In genomic region chr6:125351368-125352045, GRCm38 (mm10) we compare ENCODE assay signal across 8 mouse cellular contexts. TPM values are rescaled to one million over a fixed set of nuclear protein-coding genes. Genes with fewer than 3 reads are reported as not detected.
DNase-seq lines count a peak whose midpoint lies in the region; ATAC-seq and TF ChIP-seq lines count a peak whose summit lies in the region.

No protein-coding gene starts in this region.

- intact Hi-C loops in left cerebral cortex, postnatal 25 days (cut with DNase I), result no loop called here

- peak overlapping the region; percentile 67 for H3K4me3 ChIP-seq in liver, postnatal 0 days (ENCODE audit: low read depth, low read length)

- WGBS in liver, postnatal 0 days (ENCODE audit: insufficient replicate concordance), result 31% methylated on average over 8 of the region's 8 CpGs

- no peak for TF ChIP-seq EP300 in liver, postnatal 0 days (IDR thresholded peaks at IDR 0.05; ENCODE audit: low read depth)

- no peaks in the 10 kb centered on the region; the same call in 1 of the 2 replicates for H3K36me3 ChIP-seq in liver, postnatal 0 days (replicated peaks; ENCODE audit: insufficient read depth, low read length)

- no peak for TF ChIP-seq CTCF in liver, postnatal 0 days (IDR thresholded peaks at IDR 0.05; ENCODE audit: low read depth)

- H3K9me3 ChIP-seq in liver, postnatal 0 days (ENCODE audit: low read length), result no peaks in the 10 kb centered on the region

- H3K9ac ChIP-seq in liver, postnatal 0 days (replicated peaks), result peak overlapping the region; percentile 92

- H3K4me1 ChIP-seq in liver, postnatal 0 days (ENCODE audit: insufficient read depth), result peaks cover 53% of the 10 kb centered on the region

- ATAC-seq in liver, postnatal 0 days, result peak; percentile 49
- ATAC-seq in activated CD4-positive, CD25-positive, alpha-beta regulatory T cell, adult 4 months, result no peak

- peak overlapping the region; percentile 97 for H3K27ac ChIP-seq in liver, postnatal 0 days (ENCODE audit: low read depth)

- peak overlapping the region; percentile 88 for H3K4me2 ChIP-seq in liver, postnatal 0 days (ENCODE audit: low read depth, low read length)

- H3K27me3 ChIP-seq in liver, postnatal 0 days (ENCODE audit: insufficient read depth, low read length), result no peaks in the 10 kb centered on the region

- DNase-seq in gastrocnemius, adult 18-20 months (ENCODE audit: low spot score), result peak; percentile 74
- DNase-seq in gastrocnemius, postnatal 4 days (ENCODE audit: low spot score in 2 of 2), result no peak
- peak; percentile 92 for DNase-seq in adrenal gland, postnatal 14 days
- DNase-seq in induced T-regulatory cell, adult 2 months (ENCODE audit: low read depth), result peak; percentile 39
- DNase-seq in liver, postnatal 0 days, result peak; percentile 57
- DNase-seq in embryo, embryonic 10 days (ENCODE audit: low spot score), result no peak
- no peak for DNase-seq in left cerebral cortex, postnatal 25 days (ENCODE audit: low spot score in 2 of 2)

RNA-seq across cellular contexts. Expression of gene Tnfrsf1a, which starts 2.3 kb away (rescaled TPM):
- total RNA-seq in gastrocnemius, adult 18-20 months (2021), result 10 to 100 TPM; 16.6 to 24.9 TPM
- total RNA-seq in gastrocnemius, postnatal 4 days (2021), result 10 to 100 TPM; 59.8 to 60.1 TPM
- total RNA-seq in adrenal gland, postnatal 14 days (2021), result 210 and 220 TPM in 2 replicates
- polyA plus RNA-seq in liver, postnatal 0 days (2015; fragmentation: Nextera tagmentation; extraction: Ambion mirVana), result 40.5 and 41.1 TPM in 2 replicates
- 10 to 100 TPM; 20.2 to 25.5 TPM for polyA plus RNA-seq in activated CD4-positive, CD25-positive, alpha-beta regulatory T cell, adult 4 months (2017; shearing (Covaris generic))
- 10 to 100 TPM; 11.5 to 12.7 TPM for total RNA-seq in left cerebral cortex, postnatal 25 days (2021)

RNA-seq across cellular contexts. Expression of gene Plekhg6, which starts 29.1 kb away (rescaled TPM):
- total RNA-seq in gastrocnemius, adult 18-20 months (2021), result not detected
- total RNA-seq in gastrocnemius, postnatal 4 days (2021), result under 1 TPM; 0.07 to 0.08 TPM
- 0.38 and 0.52 TPM in 2 replicates for total RNA-seq in adrenal gland, postnatal 14 days (2021)
- 1.1 and 1.2 TPM in 2 replicates for polyA plus RNA-seq in liver, postnatal 0 days (2015; fragmentation: Nextera tagmentation; extraction: Ambion mirVana)
- polyA plus RNA-seq in activated CD4-positive, CD25-positive, alpha-beta regulatory T cell, adult 4 months (2017; shearing (Covaris generic)), result not detected
- total RNA-seq in left cerebral cortex, postnatal 25 days (2021), result under 1 TPM; 0.25 to 0.39 TPM

RNA-seq across cellular contexts. Expression of gene Scnn1a, which starts 31.0 kb away (rescaled TPM):
- under 1 TPM; 0.19 to 0.25 TPM for total RNA-seq in gastrocnemius, adult 18-20 months (2021)
- under 1 TPM; 0.39 to 0.86 TPM for total RNA-seq in gastrocnemius, postnatal 4 days (2021)
- 1.0 and 1.9 TPM in 2 replicates for total RNA-seq in adrenal gland, postnatal 14 days (2021)
- polyA plus RNA-seq in liver, postnatal 0 days (2015; fragmentation: Nextera tagmentation; extraction: Ambion mirVana), result 0.76 and 1.1 TPM in 2 replicates
- not detected for polyA plus RNA-seq in activated CD4-positive, CD25-positive, alpha-beta regulatory T cell, adult 4 months (2017; shearing (Covaris generic))
- 1 to 10 TPM; 2.4 to 2.6 TPM for total RNA-seq in left cerebral cortex, postnatal 25 days (2021)

RNA-seq across cellular contexts. Expression of gene Ltbr, which starts 37.8 kb away (rescaled TPM):
- total RNA-seq in gastrocnemius, adult 18-20 months (2021), result 10 to 100 TPM; 15.3 to 17.7 TPM
- 10 to 100 TPM; 43.8 to 48.0 TPM for total RNA-seq in gastrocnemius, postnatal 4 days (2021)
- 68.7 and 70.0 TPM in 2 replicates for total RNA-seq in adrenal gland, postnatal 14 days (2021)
- polyA plus RNA-seq in liver, postnatal 0 days (2015; fragmentation: Nextera tagmentation; extraction: Ambion mirVana), result 31.8 TPM in 2 replicates
- polyA plus RNA-seq in activated CD4-positive, CD25-positive, alpha-beta regulatory T cell, adult 4 months (2017; shearing (Covaris generic)), result not detected
- total RNA-seq in left cerebral cortex, postnatal 25 days (2021), result 1 to 10 TPM; 8.1 to 9.9 TPM

Comparison
In these comparisons a context has a peak if more than half of its experiments do, and no peak if none do; other contexts are left out.
1. DNase-seq: peak in gastrocnemius, adult 18-20 months (single experiment), adrenal gland, postnatal 14 days (single experiment), induced T-regulatory cell, adult 2 months (single experiment) and liver, postnatal 0 days (single experiment); none in gastrocnemius, postnatal 4 days (0 of 2), embryo, embryonic 10 days (single experiment) and left cerebral cortex, postnatal 25 days (0 of 2).